Mouse (Mus musculus) gastrocnemius, postnatal 14 days (tissue): ENCODE results near the gene Abhd15. TPM values are rescaled to one million over a fixed set of nuclear protein-coding genes. Genes with fewer than 3 reads are reported as not detected.

Experiments used
- DNase-seq: peaks from one replicate; pipeline ENCODE4 v3.0.0; 2021; ENCODE audit warnings: mixed read lengths
- intact Hi-C: fragments of 180-260 bp; cut with DNase I; formaldehyde crosslinking; loops from one replicate; pipeline ENCODE4 v1.15.1; 2025; ENCODE audit warnings: low total_unique reads
- total RNA-seq, 2 experiments: library from RNA; stranded (reverse); gene quantifications; 2 replicates each; pipeline ENCODE4 v1.2.3; 2021

Gene Abhd15
- total RNA-seq, 2 experiments from 2014 or later = 0.45 to 0.53 TPM

DNA sequence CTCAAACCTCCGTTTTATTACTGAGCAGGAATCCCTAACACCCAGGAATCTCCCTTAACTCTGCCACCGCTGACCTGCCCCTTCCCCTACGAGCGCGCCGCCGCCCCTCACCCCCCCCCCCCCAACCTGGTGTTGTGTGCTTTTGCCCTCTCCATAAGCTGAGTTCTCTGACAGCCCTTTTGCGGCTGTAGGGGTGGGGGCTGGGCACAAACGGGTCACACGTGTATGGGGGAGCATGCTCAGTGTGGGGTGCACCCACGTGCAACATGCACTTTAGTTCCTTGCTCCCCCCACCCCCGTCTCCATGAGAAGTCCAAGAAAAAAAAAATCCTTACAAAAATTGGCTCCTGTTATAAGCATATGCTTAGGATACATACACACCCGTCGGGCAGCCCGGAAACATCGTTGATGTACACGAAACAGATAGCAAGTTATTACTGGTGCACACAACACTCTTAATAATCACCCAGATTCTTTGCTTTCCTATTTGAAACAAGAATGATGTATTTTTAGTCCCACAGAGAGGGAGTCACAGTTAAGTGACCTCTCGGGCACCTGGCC, 22.5 kb upstream of the Abhd15 start:
- intact Hi-C loops = no loop called here

DNA sequence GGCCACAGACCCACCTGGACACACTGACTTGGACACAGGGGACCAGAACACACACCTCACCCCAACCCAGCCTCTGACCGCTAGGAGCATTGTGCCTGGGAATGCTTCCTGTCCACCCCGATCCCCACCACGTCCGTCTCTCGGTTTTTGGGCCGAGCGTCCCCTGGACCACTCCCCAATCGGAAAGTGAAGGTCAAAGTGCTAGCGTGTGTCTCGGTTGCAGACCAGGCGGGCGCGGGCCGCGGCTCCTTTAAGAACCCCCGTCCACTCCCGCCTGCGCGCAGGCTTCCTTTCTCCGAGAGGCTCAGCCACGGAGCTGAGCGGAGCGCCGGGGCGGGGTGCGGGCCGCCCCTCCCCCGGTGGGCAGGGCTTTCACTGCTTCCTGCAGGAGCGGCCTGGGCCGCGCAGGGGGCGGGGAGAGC, 22.0 kb upstream of the Abhd15 start:
- DNase-seq = peak; percentile 96
- intact Hi-C loops = no loop called here

More for the DNA sequence above, 22.5 kb upstream of the Abhd15 start:
- DNase-seq = no peak

- intact Hi-C loops = no loop called here
Observed at GRCm38 (mm10) chr11:77493512-77494343, 21.2 kb upstream of the Abhd15 start, which contains the start of gene Git1. Git1 (plus strand) TSS chr11:77493562.

GRCm38 (mm10) chr11:77494344-77494676, 20.6 kb upstream of the Abhd15 start:
- intact Hi-C loops = no loop called here
- DNase-seq = no peak

More at GRCm38 (mm10) chr11:77493512-77494343, 21.2 kb upstream of the Abhd15 start, which contains the start of gene Git1:
- DNase-seq = peak; percentile 58

DNA sequence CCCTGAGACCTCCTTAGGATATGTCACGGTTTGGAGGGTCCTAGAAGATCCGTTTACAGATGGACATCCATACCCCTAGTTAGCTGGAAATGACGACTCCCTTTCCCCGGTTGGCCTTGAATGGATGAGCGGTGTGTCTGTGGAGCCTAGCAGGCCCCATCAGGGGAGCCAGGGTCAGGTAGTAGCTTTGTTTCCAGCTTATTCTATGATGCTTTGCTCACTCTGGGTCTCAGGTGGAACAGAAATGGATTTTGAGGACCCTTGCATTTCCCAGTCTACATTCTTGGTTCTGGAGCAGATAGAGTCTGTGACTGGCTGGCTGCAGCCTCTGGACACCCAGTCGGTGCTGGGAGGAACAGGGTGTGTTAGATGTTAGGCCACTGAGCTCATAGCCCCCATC, 20.1 kb upstream of the Abhd15 start:
- intact Hi-C loops = no loop called here
- DNase-seq = no peak

- intact Hi-C loops = no loop called here
- DNase-seq = no peak
Observed at GRCm38 (mm10) chr11:77495507-77495906, 19.4 kb upstream of the Abhd15 start.

- intact Hi-C loops = no loop called here
- peak; percentile 50 for DNase-seq
Observed at GRCm38 (mm10) chr11:77497341-77497756, 17.6 kb upstream of the Abhd15 start.

GRCm38 (mm10) chr11:77497851-77498250, 17.1 kb upstream of the Abhd15 start:
- no peak for DNase-seq
- intact Hi-C loops = no loop called here

GRCm38 (mm10) chr11:77498261-77499139, 16.4 kb upstream of the Abhd15 start:
- intact Hi-C loops = no loop called here
- no peak for DNase-seq

DNA sequence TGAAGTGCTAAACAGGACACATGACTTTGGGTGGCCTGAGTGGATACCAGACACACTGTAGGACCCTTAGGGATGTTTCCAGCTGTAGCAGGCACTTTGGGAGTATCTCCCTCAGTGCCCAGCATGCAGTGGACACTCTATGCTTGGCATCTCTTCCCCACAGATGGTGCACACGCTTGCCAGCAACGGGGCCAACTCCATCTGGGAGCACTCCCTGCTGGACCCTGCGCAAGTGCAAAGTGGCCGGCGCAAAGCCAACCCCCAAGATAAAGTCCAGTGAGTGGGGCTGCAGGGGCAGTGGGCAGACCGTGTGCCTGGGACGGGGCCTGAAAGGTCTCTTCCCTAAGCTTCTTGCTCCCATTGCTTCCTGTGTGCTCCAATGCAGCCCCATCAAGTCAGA, 15.6 kb upstream of the Abhd15 start:
- intact Hi-C loops = no loop called here
- no peak for DNase-seq

GRCm38 (mm10) chr11:77500361-77501325, 14.3 kb upstream of the Abhd15 start:
- intact Hi-C loops = loop anchor here (10.0 kb wide), 1 partner anchor 124 kb away; no protein-coding TSS in a partner anchor
- no peak for DNase-seq

GRCm38 (mm10) chr11:77501392-77501791, 13.5 kb upstream of the Abhd15 start:
- intact Hi-C loops = loop anchor here (10.0 kb wide), 1 partner anchor 123 kb away; no protein-coding TSS in a partner anchor
- peak; percentile 77 for DNase-seq

DNA sequence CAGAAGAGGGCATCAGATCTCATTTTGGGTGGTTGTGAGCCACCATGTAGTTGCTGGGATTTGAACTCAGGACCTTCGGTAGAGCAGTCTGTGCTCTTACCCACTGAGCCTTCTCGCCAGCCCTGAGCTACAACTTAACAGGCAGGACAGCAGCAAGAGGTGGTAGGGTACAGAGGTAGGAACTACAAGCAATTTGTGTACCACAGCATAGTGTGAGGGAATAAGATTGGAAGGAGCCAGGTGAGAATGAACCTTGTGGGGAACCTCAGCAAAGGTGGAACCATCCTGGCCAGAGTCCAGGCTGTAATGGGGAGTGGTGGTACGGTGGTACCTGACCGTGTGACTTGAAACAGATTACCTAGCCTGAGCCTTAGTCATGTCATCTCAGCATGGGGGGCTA, 12.9 kb upstream of the Abhd15 start:
- intact Hi-C loops = loop anchor here (10.0 kb wide), 1 partner anchor 123 kb away; no protein-coding TSS in a partner anchor
- DNase-seq = no peak

GRCm38 (mm10) chr11:77502481-77502880, 12.4 kb upstream of the Abhd15 start:
- DNase-seq = no peak
- intact Hi-C loops = loop anchor here (10.0 kb wide), 1 partner anchor 122 kb away; no protein-coding TSS in a partner anchor

DNA sequence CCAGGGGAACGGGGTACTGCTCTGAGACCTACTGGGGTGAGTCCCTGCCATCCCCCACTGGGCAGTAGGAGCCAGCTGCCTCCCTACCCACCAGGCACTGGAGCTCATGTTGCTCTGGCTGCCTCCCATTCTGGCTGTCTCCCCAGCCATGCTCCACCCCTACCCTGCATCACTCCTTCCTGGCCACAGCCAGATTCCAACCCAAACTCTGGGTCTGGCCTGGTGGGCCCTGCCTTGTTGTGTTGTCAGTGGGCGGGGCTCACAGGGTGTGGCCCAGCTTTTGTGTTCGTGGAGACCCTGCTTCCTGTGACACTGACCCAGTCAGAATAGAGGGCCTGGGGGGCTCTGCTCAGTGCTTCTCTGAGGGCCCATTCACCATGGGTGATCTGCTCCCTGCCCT, 11.4 kb upstream of the Abhd15 start:
- DNase-seq = peak; percentile 72
- intact Hi-C loops = loop anchor here (10.0 kb wide), 1 partner anchor 121 kb away; no protein-coding TSS in a partner anchor

DNA sequence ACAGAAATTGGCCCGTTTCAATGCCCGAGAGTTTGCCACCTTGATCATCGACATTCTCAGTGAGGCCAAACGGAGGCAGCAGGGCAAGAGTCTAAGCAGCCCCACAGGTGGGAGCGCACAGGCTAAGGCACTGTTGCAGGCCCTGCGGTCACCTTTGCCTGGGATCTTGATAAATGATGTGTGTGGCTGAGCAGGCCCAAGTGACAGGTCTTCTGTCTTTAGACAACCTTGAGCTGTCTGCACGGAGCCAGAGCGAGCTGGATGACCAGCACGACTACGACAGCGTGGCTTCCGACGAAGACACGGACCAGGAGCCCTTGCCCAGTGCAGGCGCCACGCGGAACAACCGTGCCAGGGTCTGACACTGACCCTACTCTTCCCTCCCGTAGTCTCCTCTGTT, 10.5 kb upstream of the Abhd15 start:
- intact Hi-C loops = loop anchor here (10.0 kb wide), 1 partner anchor 120 kb away; no protein-coding TSS in a partner anchor
- no peak for DNase-seq

- intact Hi-C loops = loop anchor here (10.0 kb wide), 1 partner anchor 119 kb away; no protein-coding TSS in a partner anchor
- DNase-seq = no peak
Observed at GRCm38 (mm10) chr11:77505291-77505980, 9.5 kb upstream of the Abhd15 start.

DNA sequence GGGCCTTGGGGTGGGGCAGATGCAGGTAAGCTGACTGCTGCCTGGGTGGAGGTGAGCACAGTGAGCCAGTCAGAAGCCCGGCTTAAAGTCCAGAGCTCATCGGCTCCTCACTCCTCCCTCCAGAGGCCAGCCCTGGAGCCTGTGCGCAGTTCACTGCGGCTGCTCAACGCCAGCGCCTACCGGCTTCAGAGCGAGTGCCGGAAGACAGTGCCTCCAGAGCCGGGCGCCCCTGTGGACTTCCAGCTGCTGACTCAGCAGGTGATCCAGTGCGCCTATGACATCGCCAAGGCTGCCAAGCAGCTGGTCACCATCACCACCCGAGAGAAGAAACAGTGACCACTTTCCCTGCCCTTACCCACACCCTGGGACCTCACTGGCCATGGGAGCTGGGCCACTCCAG, 8.6 kb upstream of the Abhd15 start:
- intact Hi-C loops = loop anchor here (10.0 kb wide), 1 partner anchor 119 kb away; no protein-coding TSS in a partner anchor
- no peak for DNase-seq
